Mouse (Mus musculus) liver, embryonic 13.5 days (tissue): ENCODE measurements at regions not wholly inside any gene's neighbourhood (a gene's known extent, or its start where the extent isn't known, plus 50 kb on each side); places are given as distances from the start of the nearest gene placed in this dataset.

ENCODE experiments used
- ATAC-seq: fragments of 200-750 bp; cut with Nextera tagmentation; 2 replicates; pipeline ENCODE4 v1.8.0; 2017; ENCODE audit warnings: low read depth, mild to moderate bottlenecking, moderate number of reproducible peaks, moderate library complexity
- DNase-seq: peaks from one replicate; pipeline ENCODE4 v3.0.0; 2022
- H3K27ac ChIP-seq: fragments of 300-500 bp; sonication (generic); 2 replicates; pipeline ENCODE4 v1.5.1; 2015; ENCODE audit warnings: moderate library complexity, mild to moderate bottlenecking, inconsistent platforms
- H3K27me3 ChIP-seq: fragments of 300-500 bp; sonication (generic); 2 replicates; pipeline ENCODE4 v1.6.1; 2015; ENCODE audit warnings: mild to moderate bottlenecking, inconsistent platforms
- H3K36me3 ChIP-seq: fragments of 300-500 bp; sonication (generic); 2 replicates; pipeline ENCODE4 v1.6.1; 2015; ENCODE audit warnings: mild to moderate bottlenecking, inconsistent platforms
- H3K4me1 ChIP-seq: fragments of 300-500 bp; sonication (generic); replicated peaks from 2 replicates; pipeline ENCODE4 v1.6.1; 2015; ENCODE audit warnings: inconsistent platforms
- H3K4me2 ChIP-seq: fragments of 300-500 bp; sonication (generic); 2 replicates; pipeline ENCODE4 v1.6.1; 2015; ENCODE audit warnings: inconsistent platforms, mild to moderate bottlenecking, moderate library complexity
- H3K4me3 ChIP-seq: fragments of 300-500 bp; sonication (generic); replicated peaks from 2 replicates; pipeline ENCODE4 v1.5.1; 2015; ENCODE audit warnings: mild to moderate bottlenecking, inconsistent platforms
- H3K9ac ChIP-seq: fragments of 300-500 bp; sonication (generic); 2 replicates; pipeline ENCODE4 v1.6.1; 2015; ENCODE audit warnings: mild to moderate bottlenecking, inconsistent platforms
- H3K9me3 ChIP-seq: fragments of 300-500 bp; sonication (generic); replicated peaks from 2 replicates; pipeline ENCODE4 v1.6.1; 2016; ENCODE audit warnings: inconsistent platforms
- WGBS: fragments of 180-500 bp; shearing (Covaris S2); methylation state at CpG from one replicate; pipeline ENCODE4 v1.1.7; 2015; ENCODE audit not compliant: insufficient replicate concordance; 5-methylcytosine and 5-hydroxymethylcytosine counted together

DNA sequence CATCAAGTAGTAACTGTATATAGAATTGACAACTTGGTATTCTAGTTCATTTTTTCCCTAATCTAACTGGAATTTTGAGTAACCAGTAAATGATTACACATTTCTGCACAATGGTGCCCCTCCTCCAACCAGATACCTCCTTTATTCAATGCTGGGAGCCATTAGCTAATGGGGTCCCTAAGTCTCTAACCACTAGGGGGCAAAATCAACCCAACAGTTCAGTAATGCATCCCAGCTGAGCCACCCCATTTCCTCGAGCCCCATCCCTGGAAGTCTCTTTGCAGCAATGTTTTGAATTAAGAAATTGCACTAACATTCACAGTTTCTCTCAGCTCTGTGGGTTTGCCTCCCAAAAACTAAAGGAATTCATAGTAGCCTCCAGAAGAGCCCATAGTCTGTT is 774.9 kb downstream of the 5730522E02Rik start:
- H3K36me3 ChIP-seq, result no peaks in the 10 kb centered on the region
- H3K4me2 ChIP-seq, result no peak overlapping the region
- no peaks in the 10 kb centered on the region for H3K9me3 ChIP-seq
- no peaks in the 10 kb centered on the region for H3K4me1 ChIP-seq
- no peaks in the 10 kb centered on the region for H3K27me3 ChIP-seq
- DNase-seq (no peak), ATAC-seq (no peak)
- no peak overlapping the region for H3K27ac ChIP-seq
- H3K4me3 ChIP-seq, result no peak overlapping the region
- WGBS, result 44% methylated on average over 1 of the region's 1 CpGs
- no peak overlapping the region for H3K9ac ChIP-seq

DNA sequence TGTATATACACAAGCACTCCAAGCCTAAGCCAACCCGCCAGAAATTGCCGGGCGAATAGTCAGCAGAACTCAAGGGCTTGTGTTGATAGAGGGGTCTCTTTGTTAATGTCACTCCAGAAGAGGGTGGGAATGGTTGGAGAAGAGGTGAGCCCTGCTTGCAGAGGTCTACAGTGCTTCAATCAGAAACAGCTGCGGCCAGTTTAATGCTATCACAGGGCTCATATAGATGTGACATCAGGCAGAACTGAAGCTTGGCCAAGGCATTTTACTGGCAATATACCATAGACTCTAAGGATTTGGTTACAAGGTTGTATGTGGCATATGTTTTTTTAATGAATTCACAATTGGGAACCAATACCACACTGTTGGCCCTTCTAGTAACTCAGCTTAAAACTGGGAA is 787.4 kb downstream of the 5730522E02Rik start:
- Histone ChIP-seq H3K4me1 (no peaks in the 10 kb centered on the region), H3K9ac (no peak overlapping the region), H3K27me3 (no peaks in the 10 kb centered on the region), H3K4me2 (no peak overlapping the region), H3K9me3 (no peaks in the 10 kb centered on the region), H3K27ac (no peak overlapping the region), H3K4me3 (no peak overlapping the region), H3K36me3 (no peaks in the 10 kb centered on the region)
- no peak for ATAC-seq
- 75% methylated on average over 4 of the region's 4 CpGs for WGBS
- DNase-seq, result no peak

DNA sequence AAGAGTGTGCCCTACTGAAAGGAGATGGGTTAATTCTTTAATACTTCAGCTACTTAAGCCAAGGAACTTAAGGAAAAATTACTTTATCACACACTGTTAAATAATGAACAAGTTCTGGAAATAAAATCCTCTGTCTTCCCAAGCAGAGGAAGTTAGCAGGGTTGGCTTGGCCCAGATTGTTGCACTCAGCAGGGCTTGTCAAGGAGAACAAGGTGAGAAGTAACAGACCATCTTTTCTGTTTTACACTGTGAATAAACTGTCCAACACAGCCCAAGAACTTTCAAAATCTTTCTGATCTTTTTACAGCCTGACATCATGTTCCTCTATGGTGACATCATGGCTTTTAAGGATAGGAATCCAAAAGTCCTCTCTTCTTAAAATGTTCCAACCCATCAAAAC is 789.1 kb downstream of the 5730522E02Rik start:
- DNase-seq (no peak), ATAC-seq (no peak)
- Histone ChIP-seq H3K4me1 (no peaks in the 10 kb centered on the region), H3K36me3 (no peaks in the 10 kb centered on the region), H3K9me3 (no peaks in the 10 kb centered on the region), H3K9ac (no peak overlapping the region), H3K27me3 (no peaks in the 10 kb centered on the region), H3K4me3 (no peak overlapping the region), H3K27ac (no peak overlapping the region), H3K4me2 (no peak overlapping the region)

DNA sequence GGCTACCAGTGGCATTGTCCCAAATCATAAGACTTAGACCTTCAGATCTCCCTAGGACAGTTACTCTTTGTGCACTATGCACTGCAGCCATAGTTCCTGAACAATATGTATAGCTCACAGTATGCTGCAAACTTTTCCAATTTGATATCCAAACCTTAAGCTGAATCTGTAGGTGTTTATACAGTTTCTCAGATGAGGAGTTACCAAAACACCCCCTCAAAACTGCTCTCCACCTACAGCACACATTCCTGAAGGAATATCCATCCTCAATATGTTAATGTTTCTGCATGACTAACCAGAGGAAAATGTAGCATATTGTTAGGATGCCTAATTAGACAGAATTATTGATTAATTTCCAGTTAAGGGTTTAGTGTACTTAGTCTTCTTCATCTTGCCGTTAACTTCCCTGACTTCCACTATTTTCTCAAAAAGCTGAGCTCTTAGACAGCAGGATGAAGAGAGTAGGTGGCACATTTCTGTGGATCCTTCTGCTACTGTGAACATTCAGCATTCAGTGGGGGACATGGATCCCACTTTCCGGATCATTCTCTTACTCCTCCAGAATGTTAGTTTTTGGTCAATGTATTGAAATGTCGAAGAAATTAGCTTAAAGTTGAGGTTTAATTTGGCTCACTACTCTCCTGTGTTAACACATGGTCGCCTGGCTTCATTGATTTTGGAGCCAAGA is 800.0 kb downstream of the 5730522E02Rik start:
- Histone ChIP-seq H3K4me2 (no peak overlapping the region), H3K9me3 (no peaks in the 10 kb centered on the region), H3K27ac (no peak overlapping the region), H3K4me1 (no peaks in the 10 kb centered on the region), H3K9ac (no peak overlapping the region), H3K4me3 (no peak overlapping the region), H3K36me3 (no peaks in the 10 kb centered on the region), H3K27me3 (no peaks in the 10 kb centered on the region)
- DNase-seq (no peak), ATAC-seq (no peak)
- WGBS, result 52% methylated on average over 4 of the region's 4 CpGs

DNA sequence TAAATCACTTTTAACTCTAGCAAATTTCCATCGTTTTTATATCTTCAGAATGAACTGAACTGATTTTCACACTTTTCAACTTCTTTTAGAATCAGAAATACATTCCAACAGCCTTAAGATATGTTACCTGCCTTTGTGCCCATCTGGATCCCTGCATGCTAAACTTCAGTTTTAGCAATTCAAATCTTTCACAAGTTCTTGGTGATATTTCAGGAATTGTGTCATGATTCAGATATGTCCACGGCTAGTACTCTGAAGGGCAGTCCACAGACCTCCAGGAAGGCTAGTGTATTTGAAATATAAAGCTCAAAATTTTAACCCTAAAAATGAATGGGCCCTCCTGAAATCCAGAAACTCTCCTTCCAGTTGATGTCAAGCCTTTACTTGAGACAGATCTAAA is 818.9 kb downstream of the 5730522E02Rik start:
- DNase-seq, result no peak
- Histone ChIP-seq H3K9ac (no peak overlapping the region), H3K4me3 (no peak overlapping the region), H3K4me1 (no peaks in the 10 kb centered on the region), H3K4me2 (no peak overlapping the region), H3K36me3 (no peaks in the 10 kb centered on the region), H3K27me3 (no peaks in the 10 kb centered on the region), H3K9me3 (no peaks in the 10 kb centered on the region), H3K27ac (no peak overlapping the region)
- WGBS, result 29% methylated on average over 2 of the region's 2 CpGs
- ATAC-seq, result no peak

DNA sequence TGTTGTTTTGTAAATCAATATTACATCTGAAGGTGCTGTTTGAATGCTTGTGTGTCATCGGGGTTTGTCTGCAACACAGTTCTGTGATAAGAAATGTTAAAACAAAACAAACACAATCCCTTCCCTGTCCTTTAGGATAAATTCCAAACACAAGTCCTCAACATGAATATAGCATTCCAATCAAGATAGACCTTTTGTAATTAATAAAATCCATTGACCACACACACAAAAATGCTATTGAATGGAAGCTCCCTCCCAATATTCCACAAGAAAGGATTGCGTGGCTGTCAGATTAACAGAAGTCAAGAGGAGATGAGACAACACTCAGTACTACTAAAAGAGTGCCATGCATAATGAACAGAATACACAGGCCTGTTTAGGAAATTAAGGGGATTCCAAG is 843.5 kb downstream of the 5730522E02Rik start:
- Histone ChIP-seq H3K4me2 (no peak overlapping the region), H3K4me3 (no peak overlapping the region), H3K27ac (no peak overlapping the region), H3K27me3 (no peaks in the 10 kb centered on the region), H3K36me3 (no peaks in the 10 kb centered on the region), H3K9ac (no peak overlapping the region), H3K9me3 (no peaks in the 10 kb centered on the region), H3K4me1 (no peaks in the 10 kb centered on the region)
- DNase-seq (no peak), ATAC-seq (no peak)
- WGBS, result 71% methylated on average over 2 of the region's 2 CpGs

DNA sequence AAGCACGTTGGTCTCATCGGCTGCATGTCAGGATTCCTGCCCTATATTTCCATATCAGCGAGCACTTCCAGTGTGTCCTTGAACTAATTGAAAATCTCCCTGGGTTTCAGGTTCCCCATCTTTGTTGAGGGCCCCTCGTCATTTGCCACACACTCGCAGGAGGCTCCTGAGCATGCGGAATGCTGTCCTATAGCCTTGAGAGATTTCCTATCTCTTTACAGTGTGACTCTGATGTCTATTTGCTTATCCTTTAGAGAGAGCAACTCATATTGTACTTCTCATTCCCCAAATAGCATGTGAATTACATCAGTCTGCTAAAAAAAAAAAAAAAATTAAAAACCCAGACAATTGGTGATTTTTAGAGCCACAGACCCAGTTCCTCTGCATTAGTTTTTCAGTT is 845.1 kb downstream of the 5730522E02Rik start:
- no peak for ATAC-seq
- 64% methylated on average over 6 of the region's 6 CpGs for WGBS
- H3K4me1 ChIP-seq, result no peaks in the 10 kb centered on the region

DNA sequence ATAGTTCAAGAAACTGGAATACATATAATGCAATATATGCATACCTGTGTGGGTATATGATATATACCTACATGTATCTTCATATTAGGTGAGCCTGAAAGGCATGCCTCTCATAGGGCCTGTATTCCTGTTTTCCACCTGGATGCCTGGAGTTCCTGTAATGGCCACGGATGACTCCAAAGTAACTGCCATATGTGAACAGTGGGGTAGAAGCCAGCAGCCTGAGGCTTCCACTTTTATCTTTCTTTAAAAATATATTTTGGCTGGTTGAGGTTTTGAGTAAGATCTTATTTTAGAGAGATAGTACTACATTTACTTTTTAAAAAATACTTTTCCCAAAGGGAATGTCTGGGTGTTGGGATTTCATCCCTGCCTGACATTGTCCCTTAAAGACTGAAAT is 850.8 kb downstream of the 5730522E02Rik start:
- no peaks in the 10 kb centered on the region for H3K36me3 ChIP-seq
- WGBS, result 69% methylated on average over 1 of the region's 1 CpGs
- H3K4me3 ChIP-seq, result no peak overlapping the region
- H3K27ac ChIP-seq, result no peak overlapping the region
- H3K9ac ChIP-seq, result no peak overlapping the region
- no peaks in the 10 kb centered on the region for H3K9me3 ChIP-seq
- no peaks in the 10 kb centered on the region for H3K27me3 ChIP-seq
- ATAC-seq, result no peak
- H3K4me1 ChIP-seq, result 0 out of 2 replicates have a peak, but pooled peaks cover 8% of the 10 kb centered on the region
- no peak overlapping the region for H3K4me2 ChIP-seq
- DNase-seq, result no peak

More for the DNA sequence above, 845.1 kb downstream of the 5730522E02Rik start:
- Histone ChIP-seq H3K9ac (no peak overlapping the region), H3K36me3 (no peaks in the 10 kb centered on the region), H3K4me2 (no peak overlapping the region), H3K27me3 (no peaks in the 10 kb centered on the region), H3K9me3 (no peaks in the 10 kb centered on the region), H3K27ac (no peak overlapping the region), H3K4me3 (no peak overlapping the region)
- no peak for DNase-seq

DNA sequence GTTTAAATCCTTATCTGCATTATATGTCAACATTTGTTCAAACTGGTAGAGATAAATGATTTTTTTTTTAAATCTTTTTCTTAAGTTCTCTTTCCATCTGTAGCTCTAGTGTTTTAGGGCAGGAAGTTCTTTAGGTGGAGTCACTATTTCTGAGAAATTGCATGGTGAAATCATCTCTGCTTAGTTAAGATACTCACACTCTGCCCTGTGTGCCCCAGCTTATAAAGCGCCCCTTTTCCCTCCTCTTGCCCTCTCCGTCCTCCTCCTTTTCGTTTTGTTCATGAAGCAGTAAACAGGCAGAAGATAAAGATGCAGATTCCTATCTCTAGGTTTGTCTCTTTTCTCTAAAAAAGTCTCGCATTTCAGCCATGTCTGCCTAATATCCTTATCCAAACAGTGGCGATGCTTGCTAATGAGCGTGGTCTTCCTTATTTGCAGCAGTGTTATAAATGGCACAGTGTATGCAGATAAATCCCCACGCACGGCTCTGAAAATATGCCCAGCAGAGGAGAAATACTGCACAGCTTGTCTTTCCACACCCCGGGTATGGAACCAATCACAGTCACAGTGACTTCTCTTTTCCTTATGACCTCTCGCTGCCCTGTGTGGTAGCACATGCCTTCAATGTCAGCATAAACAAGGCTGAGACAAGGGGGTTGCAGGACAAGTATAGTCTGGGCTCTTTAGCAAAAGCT is 852.7 kb downstream of the 5730522E02Rik start:
- no peak overlapping the region for H3K4me3 ChIP-seq
- H3K9me3 ChIP-seq, result no peaks in the 10 kb centered on the region
- H3K27ac ChIP-seq, result no peak overlapping the region
- no peak for ATAC-seq
- no peaks in the 10 kb centered on the region for H3K36me3 ChIP-seq
- 0 out of 2 replicates have a peak, but pooled peaks cover 8% of the 10 kb centered on the region for H3K4me1 ChIP-seq
- 41% methylated on average over 10 of the region's 10 CpGs for WGBS
- no peaks in the 10 kb centered on the region for H3K27me3 ChIP-seq
- no peak for DNase-seq
- H3K9ac ChIP-seq, result no peak overlapping the region
- peak overlapping the region; percentile 38 for H3K4me2 ChIP-seq

DNA sequence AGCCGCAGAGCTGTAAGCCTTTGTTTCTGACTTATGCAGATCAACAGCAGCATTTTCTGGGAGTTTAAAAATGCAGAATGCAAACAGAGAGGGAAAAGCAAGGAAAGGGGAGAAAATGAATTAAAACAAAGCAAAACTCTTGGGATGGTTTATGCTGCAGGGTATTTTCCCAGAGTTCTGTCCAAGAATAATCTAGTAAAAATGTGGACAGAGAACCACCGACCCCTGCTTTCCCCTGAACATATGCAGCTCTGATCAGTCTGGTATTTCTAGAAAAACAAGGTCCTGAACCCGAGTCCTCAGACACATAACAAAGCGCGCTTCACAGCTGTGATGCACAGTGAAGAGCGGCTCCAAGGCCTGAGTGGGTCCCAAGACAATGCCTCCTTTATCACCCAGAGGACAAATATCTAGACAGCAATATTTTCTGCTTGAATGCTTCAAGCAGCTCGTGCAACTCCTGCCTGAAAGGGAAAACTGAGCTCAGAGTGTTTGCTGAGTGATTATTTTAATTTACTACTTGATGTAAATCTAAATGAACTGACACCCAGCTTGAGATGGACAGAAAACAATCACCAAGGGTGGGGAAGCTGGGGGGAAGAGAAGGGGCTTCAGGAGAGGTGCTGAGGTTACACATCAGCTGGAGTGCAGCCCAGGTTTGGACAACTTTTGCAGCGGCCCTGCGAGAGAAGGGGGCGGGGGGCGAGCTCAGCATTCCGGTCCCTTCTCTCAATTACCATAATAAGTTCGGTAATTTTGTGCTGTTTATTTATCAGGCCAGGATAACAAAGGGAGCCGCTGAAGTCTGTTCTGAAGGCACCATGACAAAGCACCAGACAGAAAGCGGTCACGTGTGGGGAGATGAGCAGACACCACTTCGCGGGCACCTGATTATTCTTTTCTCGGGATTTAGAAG is 853.6 kb downstream of the 5730522E02Rik start:
- Histone ChIP-seq H3K4me3 (no peak overlapping the region), H3K4me1 (0 out of 2 replicates have a peak, but pooled peaks cover 8% of the 10 kb centered on the region), H3K4me2 (peak overlapping the region; percentile 38), H3K9ac (no peak overlapping the region), H3K27ac (no peak overlapping the region), H3K9me3 (no peaks in the 10 kb centered on the region), H3K27me3 (no peaks in the 10 kb centered on the region), H3K36me3 (no peaks in the 10 kb centered on the region)
- DNase-seq, result no peak
- WGBS, result 29% methylated on average over 19 of the region's 19 CpGs
- ATAC-seq, result no peak

DNA sequence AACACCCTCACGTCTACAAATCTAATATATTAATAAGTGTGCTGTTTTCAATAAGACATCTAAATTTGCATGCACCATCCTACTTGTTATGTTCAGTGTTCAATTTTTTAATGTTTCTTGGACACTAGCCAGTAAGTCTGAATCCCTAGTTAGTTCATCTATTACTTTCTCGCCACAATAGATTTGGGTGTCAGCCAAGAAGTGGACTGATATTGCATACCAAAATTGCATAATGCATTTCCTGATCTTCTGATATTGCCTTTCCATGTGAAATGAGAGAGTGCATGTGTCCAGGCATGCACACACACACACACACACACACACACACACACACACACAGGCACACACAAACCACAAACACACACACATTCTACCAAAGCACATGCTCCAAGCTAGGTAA is 874.9 kb downstream of the 5730522E02Rik start:
- Histone ChIP-seq H3K9me3 (no peaks in the 10 kb centered on the region), H3K4me3 (no peak overlapping the region), H3K27ac (no peak overlapping the region), H3K4me1 (no peaks in the 10 kb centered on the region), H3K4me2 (no peak overlapping the region), H3K36me3 (no peaks in the 10 kb centered on the region), H3K27me3 (no peaks in the 10 kb centered on the region), H3K9ac (no peak overlapping the region)
- ATAC-seq (no peak), DNase-seq (no peak)
- WGBS, result 44% methylated on average over 2 of the region's 2 CpGs
